Mouse (Mus musculus) cerebellum, adult 8-10 months (tissue): ENCODE measurements around the gene Diaph2.
"Not testable (repeated sequence)": the region's sequence is repeated elsewhere in the genome, so short reads cannot be mapped to it uniquely, and the experiment has no call there.

Experiments
- DNase-seq: peaks from one replicate; pipeline ENCODE4 v3.0.0; 2022

Gene Diaph2

DNA sequence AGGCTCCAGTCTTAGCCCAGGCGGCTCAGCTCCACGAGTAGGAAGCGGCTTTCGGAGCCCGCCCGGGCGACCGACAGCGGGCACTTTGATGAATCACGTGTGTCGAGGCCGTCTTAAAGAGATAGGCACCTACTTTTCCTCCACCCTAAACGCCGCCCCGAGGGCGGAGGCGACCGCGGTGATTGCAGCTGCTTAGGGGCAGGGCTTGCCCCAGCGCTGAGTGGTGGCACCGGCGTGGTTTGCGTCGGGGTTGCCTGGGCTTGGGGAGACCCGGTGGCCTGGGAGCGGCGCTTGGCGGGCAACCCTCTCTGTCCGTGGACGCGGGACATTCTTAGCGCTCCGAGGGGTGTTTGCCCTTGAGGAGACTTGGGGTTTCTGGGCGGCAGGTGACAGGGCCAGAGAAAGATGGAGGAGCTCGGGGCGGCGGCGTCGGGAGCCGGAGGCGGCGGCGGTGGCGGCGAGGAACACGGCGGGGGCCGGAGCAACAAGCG is at the start of gene Diaph2:
Gene Diaph2, plus strand, starts transcription at position 172 of the 491 bp plus-strand sequence.
- DNase-seq = peak; percentile 65

DNA sequence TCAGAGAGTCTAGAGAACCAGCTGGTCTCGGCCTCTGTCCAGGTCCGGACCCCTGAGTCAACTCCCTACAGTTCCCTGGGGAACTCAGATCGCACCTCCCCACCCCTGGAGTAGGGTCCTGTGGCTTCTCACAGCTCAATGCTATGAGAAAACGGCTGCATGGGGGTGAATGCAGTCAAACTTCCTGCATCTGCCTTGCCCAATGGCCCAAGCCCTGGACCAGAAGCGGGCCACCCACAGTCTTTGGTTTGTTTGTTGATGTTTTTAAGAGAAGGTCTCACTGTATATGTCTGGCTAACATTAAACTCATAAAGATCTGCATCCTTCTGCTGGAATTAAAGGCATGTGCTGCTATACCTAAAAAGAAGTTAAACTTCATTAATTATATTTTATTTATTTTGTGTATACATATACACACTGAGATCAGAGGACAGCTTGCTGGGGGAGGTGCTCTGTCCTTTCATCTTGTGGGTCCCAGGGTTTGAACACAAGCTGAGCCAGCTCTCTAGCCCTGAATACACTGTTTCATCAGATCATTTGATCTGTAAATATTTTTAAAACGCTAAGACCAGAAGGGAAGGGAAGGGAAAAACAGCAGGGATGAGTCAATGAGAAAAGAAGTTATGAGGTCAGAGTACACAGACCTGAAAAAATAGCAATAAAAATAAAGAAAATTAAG is 47.8 kb upstream of the Diaph2 start:
- DNase-seq = no peak

DNA sequence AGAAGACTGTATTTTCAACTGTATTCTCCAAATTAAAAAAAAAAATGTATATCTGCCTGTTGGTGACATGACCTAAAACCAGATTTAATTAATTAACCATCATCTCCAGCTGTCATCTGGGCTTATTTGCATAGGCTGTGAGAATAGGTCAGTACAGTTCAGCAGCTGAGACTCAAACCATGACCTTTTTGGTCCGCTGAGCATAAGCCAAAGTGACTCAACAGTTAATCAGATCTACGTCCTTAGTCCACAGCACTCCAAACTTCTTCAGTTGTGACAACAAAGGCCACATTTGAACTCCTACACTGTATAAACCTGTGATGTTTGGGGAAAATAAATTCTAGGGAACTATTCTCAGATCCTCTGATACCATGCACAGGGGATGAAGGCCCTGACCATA is 39.9 kb upstream of the Diaph2 start:
- no peak for DNase-seq

DNA sequence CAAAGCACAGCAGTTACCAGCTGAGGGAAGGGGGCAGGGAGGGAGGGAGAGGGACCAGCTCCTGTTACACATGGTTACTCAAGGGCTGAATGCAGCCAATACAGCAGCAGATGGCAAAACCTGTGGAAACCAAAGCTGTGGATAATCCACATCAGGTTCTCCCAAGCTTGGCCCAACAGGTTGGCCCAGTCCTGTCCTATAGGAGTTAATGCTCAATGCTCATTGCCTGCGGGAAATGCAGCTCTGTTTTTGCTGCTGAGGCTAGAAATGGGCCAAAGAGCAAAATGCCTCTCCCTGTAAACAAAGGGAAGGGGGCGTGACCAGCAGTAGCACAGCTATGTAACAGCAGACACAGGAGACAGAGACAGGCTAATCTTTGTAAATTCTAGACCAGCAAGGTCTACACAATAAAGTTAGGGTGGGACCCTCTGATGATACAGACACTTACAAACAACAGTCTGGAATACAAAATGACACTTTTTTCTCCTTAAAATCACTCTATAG is 20.8 kb upstream of the Diaph2 start:
- no peak for DNase-seq

DNA sequence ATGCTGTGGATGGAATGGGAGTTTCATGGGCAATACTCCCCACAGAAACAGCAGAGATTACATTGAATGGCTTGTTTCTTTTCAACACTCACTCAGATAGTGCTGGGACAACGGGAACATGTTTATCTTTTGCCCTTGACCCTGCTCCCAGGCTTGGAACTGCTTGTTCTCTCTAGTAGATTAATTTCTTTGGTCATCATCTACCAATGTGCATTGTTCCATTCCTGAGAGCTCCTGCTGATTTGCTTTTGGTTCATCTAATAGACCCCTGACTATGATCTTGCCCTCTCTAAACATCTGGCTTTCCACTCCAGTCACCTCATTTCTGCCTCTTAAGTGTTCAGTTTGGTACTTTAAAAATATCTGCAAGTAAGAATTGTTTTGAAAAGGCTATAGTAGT is 13.0 kb upstream of the Diaph2 start:
- no peak for DNase-seq

DNA sequence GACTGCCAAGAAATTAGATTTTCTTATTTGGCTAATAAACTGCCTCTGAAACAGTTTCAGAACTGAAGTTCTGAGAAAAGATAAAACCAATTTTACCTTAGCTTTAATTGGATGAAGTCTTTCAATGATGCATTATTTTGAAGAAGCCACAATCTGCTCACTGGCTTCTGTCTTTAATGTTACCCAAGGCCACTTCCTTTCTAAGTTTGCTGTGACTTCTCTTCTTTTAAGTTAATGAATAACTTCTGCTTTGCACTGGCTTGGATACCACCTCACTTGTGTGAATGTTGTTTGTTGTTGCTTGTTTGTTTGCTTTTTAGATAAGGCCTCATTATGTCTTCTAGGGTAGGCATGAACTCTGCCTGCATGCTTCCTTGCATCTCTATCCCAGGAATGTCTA is 10.3 kb upstream of the Diaph2 start:
- no peak for DNase-seq

DNA sequence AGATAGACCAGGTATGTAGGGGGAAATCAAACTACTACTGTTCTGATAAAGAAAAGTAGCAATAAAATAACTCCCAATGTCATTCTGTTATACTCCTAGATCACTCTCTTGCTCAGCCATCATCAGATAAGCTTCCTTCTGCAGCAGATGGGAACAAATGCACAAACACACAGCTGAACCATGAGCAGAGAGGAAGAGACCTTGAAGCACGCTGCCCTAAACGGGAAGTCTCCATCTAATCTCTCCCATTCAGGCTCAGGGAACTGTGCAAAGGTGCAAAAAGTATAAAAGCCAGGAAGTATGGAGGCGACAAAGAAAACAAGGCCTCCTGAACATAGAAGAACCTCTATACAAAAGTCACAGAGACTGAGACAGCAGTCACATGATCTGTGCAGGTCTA is 6.6 kb upstream of the Diaph2 start:
- no peak for DNase-seq

DNA sequence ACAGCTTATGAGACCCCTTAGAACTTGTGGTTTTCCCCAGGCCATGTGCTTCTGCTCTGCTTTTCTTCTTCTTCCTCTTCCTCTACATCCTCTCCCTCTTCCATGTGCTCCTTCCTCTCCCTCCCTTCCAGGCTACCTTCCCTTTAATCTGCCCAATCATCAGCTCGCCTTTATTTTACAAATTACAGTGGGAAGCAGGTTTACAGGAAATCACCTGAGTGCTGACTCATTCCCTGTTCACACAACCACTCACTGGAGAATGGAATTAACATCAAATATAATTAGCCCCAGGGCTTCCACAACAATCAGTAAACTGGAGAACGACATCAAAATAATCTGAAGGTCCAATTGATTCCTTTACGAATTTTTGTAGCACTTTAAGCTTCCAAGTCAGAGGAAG is 3.6 kb upstream of the Diaph2 start:
- DNase-seq = no peak

DNA sequence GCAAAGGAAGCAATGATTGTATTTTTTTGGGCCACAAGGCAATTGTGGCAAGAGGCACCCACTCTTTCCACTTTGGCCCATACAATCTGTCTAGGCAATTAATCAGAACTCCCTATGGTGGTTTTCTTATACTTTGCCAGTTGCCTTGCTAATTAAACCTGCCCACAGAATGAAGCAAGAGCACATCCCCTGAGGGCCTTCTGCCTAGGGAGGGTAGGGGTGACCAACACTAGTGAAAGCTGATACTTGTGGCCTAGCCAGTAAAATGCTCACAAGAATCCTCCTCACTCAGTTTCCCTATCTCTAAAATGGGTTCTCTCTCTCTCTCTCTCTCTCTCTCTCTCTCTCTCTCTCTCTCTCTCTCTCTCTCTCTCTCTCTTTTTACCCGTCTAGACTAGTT is 440 bp upstream of the Diaph2 start:
- DNase-seq = peak; percentile 12

DNA sequence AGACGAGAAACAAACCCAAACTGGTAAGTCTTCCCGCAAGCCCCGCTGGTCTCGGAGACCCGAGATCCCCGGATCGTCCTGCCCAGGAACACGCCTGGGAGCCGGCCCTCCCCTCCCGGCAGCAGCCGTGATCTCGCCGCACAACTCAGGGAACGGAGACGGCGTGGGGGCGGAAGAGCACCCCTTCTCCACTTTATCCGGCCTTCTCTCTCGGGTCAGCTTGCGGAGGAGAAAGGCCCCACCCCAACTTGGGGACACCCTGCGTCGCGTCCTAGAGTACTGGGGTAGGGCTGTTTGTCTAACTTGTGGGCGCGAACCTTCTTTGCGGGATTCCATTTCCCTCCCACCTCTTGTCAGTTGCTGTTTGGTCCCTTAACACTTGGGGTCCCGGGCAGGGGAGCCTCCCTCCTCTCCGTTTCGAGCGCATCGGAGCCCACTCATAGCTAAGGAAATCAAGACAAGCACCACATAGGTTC is 590 bp downstream of the Diaph2 start:
- DNase-seq = no peak

DNA sequence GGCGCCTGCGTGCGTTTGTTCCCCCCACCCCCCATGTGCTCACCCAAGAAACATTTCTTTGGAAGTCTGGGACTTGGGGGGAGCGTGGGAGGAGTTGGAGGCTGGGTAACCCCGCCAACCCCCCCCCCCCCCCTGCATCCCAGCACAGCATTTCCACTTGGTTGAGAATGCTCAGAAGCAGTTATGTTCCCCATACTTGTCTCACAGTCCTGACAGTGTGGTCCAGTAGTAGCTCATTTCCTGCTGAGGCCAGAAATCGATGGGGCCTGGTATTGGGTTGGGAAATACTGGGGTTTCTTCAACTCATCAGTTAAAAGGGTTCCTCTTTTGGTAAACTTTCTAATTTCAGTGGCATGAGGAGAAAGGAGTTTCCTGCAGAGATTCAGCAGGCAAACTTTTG is 1.1 kb downstream of the Diaph2 start:
- DNase-seq = no peak

DNA sequence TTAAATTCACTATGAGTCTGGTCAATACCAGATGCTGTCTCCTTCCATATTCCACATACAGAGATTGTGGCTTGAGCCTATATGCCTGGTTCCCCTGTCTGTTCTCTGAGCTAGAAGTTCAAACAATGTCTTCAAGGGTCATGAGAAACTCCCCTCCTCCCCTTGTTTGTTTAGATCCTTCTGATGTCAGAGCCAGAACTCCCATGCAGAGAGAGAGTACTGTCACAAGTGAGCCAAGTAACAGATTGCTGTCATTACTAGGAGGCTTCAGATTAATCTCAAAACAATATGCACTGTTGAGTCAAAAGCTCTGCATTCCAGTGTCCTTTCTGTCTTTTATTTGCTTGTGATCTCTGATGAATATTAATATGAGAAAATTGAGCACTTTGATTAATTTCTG is 7.1 kb downstream of the Diaph2 start:
- DNase-seq = no peak

DNA sequence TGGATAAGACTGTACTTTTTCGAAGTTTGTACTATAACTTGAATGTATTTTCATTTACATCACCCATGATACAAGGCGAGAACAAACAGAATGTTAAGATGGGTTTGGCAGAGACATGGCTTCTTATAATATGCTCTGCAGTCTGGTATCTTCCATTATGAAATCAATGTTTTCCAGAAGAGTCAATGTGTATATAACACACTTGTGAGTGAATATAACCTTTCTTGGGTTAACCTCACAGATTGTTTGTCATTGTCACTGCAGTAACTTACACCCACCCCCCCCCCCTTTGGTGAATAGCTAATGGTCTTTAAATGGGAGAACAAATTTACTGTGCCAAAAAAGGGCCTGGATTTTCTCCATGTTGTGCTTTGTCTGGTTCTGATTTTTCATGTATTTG is 13.1 kb downstream of the Diaph2 start:
- no peak for DNase-seq

DNA sequence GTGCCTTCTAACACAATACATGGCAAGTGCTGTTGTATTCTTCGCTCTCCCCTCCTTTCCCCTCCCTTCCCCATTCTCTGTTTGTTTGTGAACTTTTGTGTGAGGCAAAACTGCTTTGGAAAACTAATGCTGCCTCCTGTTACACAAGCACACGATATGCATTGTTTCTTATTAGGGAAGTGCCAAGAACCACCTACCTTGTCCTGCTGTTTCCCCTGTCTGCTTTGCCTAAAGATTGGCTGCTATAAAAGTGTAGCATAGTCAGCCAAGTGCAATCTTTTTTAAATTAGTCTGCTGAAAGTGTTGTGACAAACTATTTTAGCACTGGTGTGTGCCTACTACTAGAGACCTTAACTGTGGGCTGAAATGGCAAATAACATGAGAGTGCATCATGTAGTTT is 15.8 kb downstream of the Diaph2 start:
- no peak for DNase-seq

DNA sequence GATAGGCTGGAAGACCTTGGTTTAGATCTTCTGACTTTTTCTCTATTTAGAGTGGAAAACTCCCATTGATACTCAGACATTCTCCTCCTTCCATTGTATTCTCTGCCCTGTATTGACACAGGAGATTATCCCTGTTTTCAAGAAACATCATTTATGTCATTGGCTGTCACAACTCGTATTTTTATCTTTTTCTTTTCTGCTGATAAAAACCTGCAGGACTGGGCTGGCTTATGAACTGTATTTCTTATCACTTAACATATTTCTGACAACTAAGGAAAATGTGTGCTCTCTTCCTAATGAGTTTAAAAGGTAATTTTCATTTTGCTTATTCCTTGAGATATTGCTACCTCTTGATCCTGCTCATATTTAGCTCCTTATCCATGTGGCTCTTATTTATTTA is 17.3 kb downstream of the Diaph2 start:
- no peak for DNase-seq

DNA sequence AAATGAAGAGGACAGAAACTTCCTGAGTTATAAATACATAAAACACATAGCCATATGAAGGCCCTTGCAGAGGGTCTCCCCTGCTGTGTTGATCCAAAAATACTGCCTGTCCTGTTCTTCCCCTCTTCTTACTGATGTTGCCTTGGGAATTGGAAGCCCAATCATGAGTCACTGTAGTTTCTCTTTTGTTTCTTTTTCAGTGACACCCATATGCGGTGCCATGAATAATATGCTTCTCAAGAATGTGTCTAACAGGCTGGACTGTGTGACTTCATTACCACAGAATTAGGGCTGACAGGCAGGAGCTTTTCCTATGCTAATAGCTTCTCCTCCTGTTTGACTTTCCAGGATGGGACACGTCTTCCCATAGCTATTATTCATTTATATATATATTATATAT is 21.1 kb downstream of the Diaph2 start:
- DNase-seq = no peak

DNA sequence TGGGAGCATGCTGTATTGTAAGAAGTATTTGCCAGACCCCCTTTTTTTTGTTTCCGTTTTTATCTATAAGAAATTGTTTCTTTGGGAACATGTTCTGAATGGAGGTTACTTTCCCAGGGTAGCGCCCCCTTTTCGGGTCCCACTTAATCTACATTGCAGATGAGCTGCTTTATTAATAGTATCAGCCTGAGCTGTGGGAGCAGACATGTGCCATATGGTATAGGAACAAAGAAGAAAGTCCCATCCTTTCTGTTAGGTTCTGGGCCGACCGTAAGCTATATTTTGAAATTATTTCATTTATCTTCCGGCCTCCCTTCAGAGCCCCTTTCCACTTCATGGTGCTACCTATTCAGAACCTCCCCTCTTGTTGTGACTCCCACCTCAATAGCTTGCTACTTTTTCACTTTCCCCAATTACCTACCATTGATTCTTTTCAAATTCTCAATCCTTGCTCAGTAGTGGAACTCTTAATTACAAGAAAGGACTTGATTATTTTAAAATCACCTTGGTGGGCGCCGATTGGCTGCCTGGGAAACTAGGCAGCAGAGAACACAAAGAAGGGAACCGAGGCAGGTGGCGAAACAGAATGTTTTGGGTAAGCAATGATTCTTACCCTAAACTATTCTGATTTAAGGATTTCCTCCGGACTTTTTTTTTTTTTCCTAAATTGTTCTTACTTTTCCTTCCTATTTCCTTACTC is 24.2 kb downstream of the Diaph2 start:
- no peak for DNase-seq

DNA sequence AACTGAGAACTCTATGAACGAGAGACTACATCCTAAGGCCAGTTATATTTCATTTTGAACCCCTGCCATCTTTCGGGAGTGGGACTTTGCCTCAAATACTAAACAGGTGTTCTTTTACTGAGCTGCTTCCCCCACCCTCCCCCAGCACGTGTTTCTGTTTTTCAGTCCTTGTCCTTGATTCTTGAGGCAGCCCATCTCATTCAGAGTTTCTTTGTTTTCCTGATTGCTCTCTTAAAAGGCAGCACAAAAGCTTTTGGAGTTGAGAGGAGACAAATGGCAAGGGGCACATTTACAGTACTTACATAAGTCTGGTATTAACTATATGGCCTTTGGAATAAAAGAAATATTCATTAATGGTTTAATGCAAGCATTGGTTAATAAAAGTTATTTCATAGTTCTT is 24.9 kb downstream of the Diaph2 start:
- no peak for DNase-seq

DNA sequence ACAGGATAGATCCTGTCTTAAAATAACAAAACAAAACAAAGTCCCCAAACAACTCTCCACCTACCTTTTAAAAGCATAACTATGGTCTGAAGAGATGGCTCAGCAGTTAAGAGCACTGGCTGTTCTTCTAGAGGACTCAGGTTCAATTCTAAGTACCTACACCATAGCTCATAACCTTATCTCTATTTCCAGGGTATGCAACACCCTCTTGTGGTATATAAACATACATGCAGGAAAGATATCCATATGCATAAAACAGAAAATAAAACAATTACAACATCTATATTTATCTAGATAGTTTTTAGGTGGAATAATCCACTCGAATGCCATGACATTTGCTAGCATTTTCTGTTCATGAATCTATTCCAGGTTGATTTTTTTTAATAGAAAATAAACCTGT is 27.2 kb downstream of the Diaph2 start:
- DNase-seq = no peak

DNA sequence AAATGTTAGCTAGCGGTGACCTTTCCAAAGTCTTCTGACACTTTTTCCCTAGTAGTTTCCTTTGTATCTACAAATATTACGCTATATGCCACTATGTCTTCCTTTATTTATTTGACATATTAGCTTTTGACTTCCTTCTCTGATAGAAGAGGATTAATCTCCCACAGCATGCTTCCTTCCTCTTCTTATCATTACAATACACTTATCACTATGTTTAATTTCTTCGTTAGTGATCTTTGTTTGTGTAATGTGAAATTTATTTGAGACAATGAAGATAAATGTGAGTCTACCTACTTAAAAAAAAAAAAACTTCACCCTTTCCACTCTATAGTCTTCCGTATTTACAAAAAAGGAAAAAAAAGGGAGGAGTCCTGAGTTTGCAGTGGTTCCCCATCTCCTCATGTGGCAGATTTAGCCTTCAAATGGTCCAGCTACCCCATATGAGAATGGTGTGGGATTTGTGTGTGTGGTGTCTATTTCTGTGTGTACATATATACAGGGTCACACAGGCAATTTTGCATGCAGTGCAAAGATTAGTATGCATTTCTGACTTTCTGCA is 27.9 kb downstream of the Diaph2 start:
- no peak for DNase-seq

DNA sequence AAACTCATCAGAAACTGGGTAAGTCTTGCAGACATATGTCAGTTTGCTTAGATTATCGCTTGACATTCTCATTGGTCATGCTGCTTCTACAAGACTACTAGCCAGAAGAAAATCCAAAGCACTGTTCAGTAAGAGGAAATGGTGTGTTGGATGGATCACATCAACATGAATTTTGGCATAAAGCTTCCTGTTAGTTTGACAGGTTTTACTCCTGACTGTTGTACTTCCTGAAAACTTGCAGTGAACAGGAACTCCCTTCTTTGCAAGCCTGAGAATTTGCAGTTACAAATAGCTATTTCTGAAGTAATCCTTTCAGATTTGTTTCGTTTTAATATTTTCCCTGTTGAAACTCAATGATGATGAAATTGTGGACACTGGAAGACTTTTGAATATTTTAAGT is 32.3 kb downstream of the Diaph2 start:
- no peak for DNase-seq

DNA sequence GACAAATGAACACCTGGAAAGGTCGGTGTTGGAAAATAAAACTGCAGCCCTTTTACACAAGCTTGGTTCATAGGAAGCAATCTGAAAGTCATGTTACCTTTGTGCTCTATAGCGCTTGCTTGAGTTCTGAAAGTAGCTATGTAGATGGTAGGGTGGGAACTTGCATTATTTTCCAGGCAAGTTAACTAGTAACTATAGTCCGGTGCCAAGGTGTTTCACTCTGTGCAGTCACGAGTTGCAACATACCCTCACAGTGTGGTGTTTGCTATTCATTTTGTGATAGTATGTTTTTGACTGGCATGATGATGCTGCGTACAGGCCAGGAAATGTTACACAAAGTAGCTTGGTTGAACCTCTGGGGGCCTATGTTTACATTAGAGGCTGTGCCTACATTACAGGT is 34.5 kb downstream of the Diaph2 start:
- DNase-seq = no peak

DNA sequence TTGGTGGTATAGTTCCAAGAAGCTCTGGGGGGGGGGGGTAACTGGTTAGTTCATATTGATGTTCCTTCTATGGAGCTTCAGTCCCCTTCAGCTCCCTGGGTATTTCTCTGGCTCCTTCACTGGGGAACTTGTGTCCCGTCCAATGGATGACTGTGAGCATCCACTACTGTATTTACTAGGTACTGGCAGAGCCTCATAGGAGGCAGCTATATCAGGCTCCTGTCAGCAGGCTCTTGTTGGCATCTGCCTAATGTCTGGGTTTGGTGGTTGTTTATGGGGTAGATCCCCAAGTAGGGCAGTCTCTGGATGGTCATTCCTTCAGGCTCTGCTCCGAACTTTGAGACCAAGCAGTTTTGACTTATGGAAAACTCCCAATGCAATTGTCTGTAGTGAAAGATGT is 50.4 kb downstream of the Diaph2 start:
- DNase-seq = not testable (repeated sequence)

DNA sequence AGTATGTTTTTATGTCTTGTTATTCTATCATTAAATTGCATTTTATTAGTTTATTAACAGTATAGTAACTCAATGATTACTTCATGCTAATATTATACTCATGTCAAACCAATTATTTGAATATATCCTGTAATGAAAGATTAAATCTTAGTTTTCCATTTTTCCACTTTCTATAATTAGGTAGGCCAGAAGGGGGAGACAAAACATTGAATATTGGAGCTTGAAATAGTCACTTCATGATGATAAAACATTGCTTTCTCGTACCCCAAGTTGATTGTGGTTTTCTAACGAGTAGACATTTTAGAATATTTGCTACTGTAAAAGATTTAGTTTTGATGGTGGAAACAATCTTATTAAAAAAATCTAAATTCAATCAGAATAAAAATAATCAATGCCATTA is 82.4 kb downstream of the Diaph2 start:
- DNase-seq = no peak
